Comparison of ENCODE assay signal across 1 mouse cellular context in the genomic region with DNA sequence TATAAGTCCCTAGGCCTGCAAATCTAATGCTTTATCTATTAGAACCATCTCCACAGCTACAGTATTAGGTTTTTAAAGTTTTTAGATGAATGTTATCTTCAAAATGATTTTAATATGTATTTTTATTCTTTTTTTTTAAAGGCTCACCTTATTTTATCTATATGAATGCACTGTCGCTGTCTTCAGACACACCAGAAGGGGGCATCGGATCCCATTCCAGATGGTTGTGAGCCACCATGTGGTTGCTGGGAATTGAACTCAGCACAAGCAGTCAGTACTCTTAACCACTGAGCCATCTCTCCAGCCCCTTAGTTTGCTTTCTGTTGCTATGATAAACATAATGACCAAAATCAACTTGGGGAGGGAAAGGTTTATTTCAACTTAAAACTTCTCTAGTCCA.
TF ChIP-seq lines count a peak whose summit lies in the region.

No protein-coding gene starts in this region.

TF ChIP-seq in MEL, 35 proteins besides CTCF, POLR2A, EP300 and RAD21:
- no peak for TF ChIP-seq TAL1 (IDR thresholded peaks at IDR 0.05; ENCODE audit: low read length)
- TF ChIP-seq SIN3A (IDR thresholded peaks at IDR 0.05; ENCODE audit: low read length), result no peak
- TF ChIP-seq TBP (IDR thresholded peaks at IDR 0.05; ENCODE audit: low read depth, low read length), result no peak
- TF ChIP-seq SMC3 (IDR thresholded peaks at IDR 0.05; ENCODE audit: low read depth, low read length), result no peak
- TF ChIP-seq POLR2AphosphoS5 (IDR thresholded peaks at IDR 0.05; ENCODE audit: borderline replicate concordance, low read depth, low read length), result no peak
- TF ChIP-seq MEF2A (IDR thresholded peaks at IDR 0.05; ENCODE audit: extremely low read depth, insufficient replicate concordance, low read depth, low read length, poor library complexity, severe bottlenecking), result no peak
- TF ChIP-seq JUND (IDR thresholded peaks at IDR 0.05; ENCODE audit: low read depth, low read length), result no peak
- no peak for TF ChIP-seq GATA1 (IDR thresholded peaks at IDR 0.05; ENCODE audit: low read depth, low read length)
- TF ChIP-seq RCOR1 (IDR thresholded peaks at IDR 0.05; ENCODE audit: low read depth, low read length), result no peak
- TF ChIP-seq MYB (IDR thresholded peaks at IDR 0.05; ENCODE audit: low read depth, low read length), result no peak
- TF ChIP-seq GABPA (IDR thresholded peaks at IDR 0.05; ENCODE audit: low read depth, low read length), result no peak
